Mouse (Mus musculus) MN1 (cell line): ENCODE results near the gene Ddx20.
A peak's percentile ranks its signal among the peaks of the same experiment; 100 is the strongest.

Experiments
- DNase-seq: peaks from one replicate; pipeline ENCODE4 v3.0.0-alpha.2; 2016; ENCODE audit warnings: low spot score

Gene Ddx20

DNA sequence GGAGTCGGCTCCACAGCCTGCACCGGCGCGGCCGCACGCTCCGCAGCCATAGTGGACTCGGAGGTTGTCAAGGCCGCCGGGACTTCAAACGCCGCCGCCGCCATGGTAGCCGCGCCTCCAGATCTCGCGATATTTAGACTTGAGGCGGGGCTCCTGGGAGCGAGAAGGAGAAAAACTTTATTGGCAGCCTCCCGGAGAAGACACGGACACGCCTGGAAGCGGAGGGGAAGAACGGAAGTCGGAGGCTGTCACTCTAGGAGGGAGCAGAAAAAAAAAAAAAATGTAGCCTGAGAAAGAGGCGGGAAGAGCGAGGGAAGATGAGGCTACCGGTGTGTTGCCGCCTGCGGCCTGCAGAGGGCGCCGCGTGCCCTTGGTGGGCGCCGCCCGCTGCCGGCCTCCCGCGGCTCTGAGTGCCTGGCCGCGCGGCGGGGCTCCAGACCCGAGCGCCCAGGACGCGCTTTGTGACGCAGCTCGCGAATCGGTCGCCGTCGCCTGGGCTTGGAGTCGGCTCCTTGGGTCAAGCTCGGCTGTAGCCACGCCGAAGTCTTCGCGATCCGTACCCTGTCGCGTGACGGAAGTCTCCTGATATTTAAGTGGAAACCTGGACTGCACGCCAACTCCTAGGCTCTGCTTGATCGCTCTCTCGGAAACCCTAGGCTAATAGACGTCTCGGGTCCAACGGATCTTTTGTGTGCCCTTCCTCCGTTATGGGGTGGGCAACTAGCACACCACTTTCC is at the start of gene Ddx20:
Ddx20 (minus strand) TSS at position 251 of the 737 bp plus-strand sequence.
- DNase-seq: peak; percentile 98

DNA sequence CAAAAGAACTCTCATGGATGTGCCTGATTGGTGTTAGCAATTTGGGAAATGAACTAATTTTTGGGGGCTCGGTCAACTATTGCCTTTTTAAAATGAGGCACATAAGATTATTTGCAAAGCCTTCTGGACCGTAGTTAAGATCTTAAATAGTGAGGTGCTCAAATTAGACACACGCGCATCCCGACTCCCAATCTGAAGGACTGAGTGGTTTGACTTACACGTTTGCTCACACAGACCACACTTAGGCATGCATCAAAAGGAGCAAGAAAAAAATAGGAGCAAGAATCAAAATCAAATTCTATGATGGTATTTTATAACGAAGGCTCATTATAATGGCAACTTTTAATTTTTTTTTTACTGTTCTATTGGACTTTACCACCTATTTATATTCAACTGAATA is 49.7 kb upstream of the Ddx20 start:
- no peak for DNase-seq

DNA sequence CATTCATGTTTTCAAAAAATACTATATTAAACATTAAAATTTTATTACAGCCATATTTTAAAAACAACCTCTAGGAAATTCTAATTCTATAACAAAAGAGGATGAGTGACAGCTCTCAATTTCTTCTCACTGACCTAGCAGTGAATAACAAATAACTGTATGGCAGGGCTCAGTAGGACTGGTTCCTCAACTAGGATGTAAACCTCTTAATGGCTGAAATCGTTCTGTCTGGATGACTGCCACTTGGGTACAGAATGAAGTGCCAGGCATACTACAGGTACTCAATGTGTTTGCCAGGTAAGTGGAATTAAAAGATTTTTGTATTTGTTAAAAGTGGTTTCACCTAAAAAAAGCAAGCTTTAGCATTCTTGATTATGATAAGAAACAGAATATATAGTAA is 48.8 kb upstream of the Ddx20 start:
- DNase-seq: no peak

DNA sequence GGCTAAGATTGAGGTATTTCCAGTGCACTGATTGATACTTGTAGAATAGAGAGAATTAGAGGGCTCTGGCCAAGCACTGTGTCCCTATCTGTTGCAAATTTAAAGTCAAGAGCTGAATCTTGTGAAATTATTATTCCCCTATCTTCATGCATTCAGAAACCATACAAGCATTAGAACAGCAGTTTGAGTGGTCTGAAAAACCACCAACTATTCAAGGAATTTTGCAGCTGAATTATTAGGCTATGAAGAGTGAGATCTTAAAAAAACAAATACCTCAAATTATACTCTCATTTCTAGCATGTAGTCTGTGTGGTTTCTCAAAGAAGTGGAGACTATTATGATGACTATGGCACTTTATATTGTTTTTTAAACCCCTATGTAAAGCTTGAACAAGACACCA is 47.9 kb upstream of the Ddx20 start:
- no peak for DNase-seq

DNA sequence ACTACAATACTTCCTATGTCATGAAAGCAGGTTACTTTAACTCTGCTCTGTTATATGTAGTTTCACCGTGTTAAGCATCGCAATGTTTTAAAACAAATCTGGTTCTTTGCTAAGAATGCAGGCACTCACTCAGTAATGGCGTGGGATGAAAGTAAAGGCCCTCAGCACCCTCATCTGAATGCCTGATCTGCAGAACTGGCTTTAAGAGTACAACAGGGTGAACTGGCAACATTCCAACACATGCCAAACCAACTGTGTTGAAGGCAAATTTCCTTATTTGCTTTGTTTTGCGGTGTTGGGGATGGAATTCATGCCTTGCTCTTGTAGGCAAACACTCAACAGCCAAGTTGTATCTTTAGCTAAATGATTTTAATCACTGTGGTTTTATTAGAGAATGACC is 46.2 kb upstream of the Ddx20 start:
- no peak for DNase-seq

DNA sequence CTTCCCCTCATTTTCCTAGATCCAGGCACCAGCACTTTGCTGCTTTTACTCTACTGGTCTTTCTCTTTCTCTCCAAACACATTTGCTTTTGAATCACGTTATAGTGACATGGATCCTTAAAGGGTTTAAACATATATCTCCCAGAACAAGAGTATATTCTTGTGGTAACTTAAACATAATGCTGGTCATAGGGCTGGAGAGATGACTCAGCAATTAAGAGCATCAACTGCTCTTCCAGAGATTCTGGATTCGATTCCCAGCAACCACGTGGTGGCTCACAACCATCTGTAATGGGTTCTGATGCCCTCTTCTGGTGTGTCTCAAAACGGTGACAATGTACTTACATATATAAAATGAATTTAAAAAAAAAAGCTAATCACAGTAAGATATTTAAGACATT is 45.0 kb upstream of the Ddx20 start:
- no peak for DNase-seq

DNA sequence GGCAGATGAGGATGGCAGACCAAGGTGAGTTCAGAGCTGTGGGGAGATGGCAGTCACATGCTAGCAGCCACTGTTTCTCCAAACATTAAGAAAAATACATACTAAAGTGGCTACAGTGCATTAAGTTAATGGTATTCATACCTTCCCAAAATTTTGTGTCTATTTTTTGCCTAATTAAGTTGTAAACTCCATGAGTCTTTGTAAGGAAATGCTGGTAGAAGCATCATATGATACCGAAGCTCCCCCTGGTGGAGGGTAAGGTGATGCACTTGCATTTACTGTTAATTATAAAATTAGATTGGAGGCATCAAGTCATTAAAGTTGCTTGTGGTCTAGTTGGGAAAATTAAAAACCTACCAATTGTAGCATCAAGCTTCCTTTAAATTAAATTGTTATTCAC is 38.7 kb upstream of the Ddx20 start:
- peak; percentile 67 for DNase-seq

DNA sequence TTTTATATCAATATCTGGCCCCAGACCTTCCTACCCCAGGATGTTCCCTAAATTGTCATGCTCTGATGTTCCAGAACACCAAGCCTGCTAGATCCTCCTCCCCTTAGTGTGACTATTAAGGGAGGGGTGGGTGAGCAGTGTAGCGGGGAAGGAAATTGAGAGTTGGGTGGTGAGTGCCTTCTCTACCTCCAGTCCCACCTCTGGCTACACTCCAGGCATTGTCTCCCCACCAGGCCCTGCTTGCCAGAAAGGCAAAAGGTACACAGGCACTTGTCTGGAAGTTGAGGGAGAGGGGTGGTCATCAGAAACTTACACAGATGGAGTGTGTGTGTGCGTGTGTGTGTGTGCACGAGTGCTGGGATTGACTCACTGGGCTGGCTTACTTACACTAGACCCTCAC is 35.1 kb upstream of the Ddx20 start:
- DNase-seq: no peak

DNA sequence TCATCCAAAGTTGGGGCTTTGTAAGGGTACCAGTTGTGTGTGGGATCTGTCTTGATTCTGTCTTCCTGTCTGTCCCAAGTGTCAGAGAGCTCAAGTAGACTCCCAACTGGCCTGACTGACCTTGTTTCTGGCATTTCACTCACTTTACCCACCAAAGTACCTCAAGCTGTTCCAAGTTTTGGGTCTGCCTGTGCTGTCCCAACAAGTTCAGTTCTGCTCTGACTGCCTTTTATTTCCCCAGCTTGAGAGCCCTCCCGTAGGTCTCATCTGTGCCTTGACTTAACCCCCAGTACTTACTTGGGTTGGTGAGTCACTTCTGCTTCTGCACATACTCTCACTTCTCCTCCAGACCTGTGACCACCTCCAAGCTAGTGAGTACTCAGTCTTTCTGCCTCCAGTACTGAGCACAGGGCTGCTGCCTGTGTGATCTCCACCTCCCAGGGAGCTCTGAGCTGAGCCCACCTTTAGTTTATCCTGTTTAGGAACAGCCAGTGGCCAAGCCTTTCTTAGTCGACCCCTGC is 34.4 kb upstream of the Ddx20 start:
- DNase-seq: no peak

DNA sequence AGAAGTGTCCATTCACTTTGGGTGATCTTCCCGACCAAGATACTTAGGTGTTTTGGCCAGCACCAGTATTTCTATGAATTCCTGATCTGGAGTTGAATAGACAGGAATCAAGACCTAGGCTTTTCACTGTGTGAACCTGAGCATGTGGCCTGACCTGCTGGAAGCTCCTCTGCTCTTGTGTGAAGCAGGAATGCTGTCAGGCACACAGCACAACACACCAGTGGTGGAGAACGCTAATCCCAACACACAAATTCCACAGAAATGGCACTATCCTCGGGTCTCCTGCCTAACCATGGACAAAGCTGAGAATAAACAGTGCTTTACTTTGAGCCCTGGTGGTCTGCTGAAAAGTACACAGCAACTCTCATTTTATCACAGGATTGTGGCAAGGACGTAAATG is 33.1 kb upstream of the Ddx20 start:
- no peak for DNase-seq

DNA sequence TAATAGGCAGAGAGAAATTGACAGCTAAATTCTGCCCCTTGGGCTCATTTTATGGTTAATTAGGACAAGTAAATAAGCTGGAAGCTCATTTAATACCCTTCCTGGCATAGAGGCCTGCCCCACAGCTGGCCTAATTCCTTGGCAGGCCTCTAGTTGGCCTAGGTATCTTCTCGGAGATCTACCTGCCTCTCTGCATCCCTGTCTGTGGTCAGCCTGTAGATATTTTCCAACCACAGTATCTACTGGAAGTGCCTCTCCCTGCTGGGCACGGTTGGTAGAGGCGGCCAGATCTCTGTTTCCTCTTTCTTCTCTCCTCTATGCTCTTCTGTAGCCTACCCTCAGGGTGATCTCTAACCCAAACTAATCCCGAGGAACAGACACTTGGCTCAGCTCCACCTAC is 32.6 kb upstream of the Ddx20 start:
- DNase-seq: no peak

DNA sequence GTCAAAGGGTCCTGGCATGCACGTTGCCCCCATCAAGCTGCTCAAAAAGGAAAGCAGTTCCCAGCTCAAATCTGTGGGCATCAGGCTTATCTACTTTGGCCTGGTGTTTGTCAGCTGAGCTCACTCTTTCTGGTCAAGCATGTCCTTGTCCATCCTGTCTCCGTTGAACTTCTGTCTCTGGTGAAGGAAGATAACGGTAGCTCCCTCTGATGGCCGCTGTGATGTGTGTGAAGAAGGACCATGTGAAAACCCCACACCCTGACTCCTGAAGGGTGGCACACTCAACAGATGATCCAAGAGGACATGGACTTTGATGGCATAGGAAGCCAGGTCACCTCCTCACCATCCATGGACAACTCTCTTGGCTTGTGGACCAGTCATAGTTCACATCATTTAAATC is 31.4 kb upstream of the Ddx20 start:
- no peak for DNase-seq

DNA sequence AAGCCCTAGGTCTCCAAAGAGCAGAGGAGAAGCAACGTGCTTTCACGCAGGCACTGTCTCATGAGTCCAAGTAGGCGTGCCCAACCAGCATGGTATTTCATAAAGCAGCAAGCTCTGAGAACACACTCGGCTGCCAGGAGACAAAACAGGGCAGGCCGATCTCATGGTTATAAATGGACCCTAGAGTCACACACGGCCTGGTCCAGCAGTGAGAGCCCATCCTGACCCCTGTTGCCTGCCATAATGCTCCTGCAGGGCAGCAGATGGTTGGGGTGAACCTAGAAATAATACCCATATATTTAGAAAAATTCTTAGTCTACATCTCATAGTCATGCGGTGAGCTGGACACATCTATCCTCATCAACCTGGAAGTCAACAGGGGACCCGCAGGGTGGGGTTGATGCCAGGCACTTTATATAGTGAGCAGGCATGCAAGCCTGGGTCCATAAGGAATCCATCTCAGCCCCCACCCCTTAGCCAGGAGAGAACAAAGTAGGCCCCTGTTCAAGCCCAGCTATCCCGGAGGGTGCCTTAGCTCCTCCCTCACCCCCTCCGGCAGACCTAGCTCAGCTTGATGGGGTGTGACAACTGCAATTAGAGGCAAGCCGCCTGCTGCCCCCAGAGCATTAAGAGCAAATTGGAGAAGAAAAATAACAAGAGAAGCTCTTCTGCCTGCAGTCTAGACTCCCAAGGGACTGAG is 30.6 kb upstream of the Ddx20 start:
- DNase-seq: no peak

DNA sequence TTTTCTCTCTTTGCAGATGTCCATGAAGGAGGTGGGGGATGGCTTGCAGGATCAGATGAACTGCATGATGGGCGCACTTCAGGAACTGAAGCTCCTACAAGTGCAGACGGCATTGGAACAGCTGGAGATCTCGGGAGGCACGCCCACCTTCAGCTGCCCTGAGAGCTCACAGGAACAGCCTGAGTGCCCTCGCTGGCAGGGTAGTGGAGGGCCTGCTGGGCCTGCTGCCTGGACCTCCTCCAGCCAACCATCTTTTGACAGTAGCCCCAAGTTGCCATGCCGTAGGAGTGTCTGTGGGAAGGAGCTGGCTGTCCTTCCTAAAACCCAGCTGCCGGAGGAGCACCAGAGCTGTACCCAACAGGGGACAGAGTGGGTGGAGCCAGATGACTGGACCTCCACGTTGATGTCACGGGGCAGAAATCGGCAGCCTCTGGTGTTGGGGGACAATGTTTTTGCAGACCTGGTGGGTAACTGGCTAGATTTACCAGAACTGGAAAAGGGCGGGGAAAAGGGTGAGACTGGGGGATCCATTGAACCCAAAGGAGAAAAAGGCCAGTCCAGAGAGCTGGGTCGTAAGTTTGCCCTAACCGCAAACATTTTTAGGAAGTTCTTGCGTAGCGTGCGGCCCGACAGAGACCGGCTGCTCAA is 29.1 kb upstream of the Ddx20 start:
- DNase-seq: no peak

DNA sequence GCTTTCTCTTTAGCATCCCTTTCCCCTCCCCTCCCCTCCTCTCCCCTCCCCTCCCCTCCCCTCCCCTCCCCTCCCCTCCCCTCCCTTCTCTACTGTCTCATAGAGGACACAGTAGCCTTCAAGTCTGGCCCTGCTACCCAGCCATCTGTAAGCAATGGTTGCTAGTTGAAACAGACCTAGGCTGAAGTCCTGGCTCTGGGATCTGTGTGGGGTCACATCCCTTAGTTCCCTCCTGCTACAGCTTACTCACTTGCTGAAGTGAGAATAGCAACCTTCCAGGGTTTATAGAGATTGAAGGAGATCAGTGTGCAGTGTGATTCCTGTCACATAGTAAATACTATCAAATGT is 27.4 kb upstream of the Ddx20 start:
- DNase-seq: no peak

DNA sequence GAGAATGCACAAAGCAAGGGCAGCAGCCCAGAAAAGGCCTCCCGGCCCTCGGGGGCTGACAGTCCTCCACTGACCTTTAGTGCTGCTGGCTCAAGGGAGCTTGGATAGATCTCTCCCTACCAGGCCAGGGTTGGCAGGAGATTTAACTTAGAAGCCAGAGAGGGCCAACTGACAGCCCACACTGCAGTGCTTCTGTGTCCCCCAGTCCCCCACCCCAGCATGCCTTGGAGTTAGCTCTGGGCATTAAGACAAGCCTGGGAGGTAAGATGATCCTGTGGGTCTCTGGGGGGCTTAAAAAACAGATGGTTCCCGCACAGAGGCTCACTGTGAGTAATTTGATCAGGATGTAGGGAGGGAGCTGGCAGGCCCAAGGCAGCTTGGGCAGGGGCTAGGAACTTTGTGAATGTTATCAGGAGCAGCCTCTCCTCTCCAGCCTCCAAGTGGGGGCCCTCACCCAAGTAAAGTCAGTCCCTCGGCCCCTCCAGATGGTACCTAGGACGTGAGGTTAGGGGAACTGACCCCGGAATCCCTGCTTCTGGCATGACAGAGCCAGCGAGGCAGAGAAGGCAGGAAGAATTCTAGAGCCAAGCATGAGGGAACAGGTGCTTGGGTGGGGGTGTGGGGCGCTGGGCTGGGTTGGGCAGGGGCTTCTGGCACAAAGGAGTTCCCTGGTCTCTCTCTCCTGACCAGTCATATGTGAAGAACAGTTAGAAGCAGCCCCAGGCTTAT is 26.9 kb upstream of the Ddx20 start:
- DNase-seq: peak; percentile 18

DNA sequence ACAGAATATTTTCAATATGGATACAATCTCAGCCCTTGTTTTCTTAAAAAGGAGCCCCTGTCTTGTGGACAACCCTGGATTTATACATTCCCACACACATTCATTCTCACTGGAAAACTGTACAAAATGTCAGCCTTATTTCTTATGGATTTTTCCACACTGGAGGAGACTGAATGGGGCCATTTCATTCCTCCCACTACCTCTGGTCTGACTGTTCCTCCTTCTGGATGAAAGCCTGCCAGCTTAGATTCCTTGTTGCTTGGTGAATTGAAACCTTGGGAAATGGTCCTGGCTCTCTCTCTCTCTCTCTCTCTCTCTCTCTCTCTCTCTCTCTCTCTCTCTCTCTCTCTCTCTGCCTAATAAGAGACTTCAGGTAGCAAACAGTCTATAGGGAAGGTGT is 25.5 kb upstream of the Ddx20 start:
- DNase-seq: no peak

DNA sequence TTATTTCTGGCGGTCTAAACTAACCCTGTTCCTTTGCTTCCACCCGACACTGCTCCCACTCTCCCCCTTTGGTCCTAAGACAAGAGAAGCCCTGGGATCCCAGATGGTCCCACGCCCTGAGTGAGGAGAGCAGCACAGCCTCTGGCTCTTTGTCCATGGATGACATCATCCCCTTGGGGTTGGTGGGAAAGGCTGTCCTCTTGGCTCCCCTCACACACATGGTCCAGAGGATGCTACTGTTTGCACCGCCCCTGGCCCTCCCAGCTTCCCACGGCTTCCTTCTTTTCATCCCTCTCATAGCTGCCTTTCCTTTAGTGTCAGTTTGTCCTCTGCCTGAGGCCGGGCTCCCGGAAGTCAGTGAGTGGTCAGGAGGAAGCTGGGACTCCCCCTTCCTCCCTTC is 24.4 kb upstream of the Ddx20 start:
- no peak for DNase-seq

DNA sequence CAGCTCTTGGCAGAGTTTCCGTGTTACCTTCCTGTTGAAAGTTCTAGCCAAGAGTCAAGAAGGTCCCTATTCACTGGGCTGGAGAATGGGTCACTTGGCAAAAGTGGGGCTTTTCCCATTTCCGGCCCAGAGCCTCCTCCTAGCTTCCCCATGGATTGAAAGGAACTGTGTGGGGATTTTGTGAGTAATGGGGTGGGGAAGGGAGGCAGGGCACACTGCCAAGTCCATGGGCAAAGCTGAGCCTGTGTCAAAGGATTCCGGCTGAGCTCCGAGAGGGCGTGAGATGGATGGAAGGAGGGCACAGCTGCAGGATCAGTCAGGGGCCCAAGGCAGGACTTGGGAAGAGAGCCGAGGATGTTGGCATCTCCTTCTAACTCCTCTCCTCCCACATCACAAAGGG is 22.9 kb upstream of the Ddx20 start:
- no peak for DNase-seq

DNA sequence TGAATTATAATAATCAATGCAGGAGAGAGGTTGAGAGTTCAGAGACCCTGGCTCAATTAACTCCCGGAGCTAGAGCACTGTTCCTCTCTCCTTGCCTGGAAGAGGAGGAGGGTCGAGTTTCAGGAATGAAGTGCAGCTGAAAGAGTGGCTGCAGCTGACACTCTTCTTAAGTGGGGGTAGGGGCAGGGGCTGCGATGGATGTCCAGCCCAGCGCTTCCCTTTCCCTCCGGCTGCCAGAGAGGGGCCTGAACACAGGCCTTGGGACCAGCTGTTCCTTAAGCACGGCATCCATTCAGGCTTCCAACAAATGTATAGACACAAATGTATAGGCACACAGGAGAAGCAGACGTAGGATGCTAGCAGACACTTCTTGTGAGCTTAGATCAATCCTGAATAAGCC is 20.2 kb upstream of the Ddx20 start:
- DNase-seq: no peak

DNA sequence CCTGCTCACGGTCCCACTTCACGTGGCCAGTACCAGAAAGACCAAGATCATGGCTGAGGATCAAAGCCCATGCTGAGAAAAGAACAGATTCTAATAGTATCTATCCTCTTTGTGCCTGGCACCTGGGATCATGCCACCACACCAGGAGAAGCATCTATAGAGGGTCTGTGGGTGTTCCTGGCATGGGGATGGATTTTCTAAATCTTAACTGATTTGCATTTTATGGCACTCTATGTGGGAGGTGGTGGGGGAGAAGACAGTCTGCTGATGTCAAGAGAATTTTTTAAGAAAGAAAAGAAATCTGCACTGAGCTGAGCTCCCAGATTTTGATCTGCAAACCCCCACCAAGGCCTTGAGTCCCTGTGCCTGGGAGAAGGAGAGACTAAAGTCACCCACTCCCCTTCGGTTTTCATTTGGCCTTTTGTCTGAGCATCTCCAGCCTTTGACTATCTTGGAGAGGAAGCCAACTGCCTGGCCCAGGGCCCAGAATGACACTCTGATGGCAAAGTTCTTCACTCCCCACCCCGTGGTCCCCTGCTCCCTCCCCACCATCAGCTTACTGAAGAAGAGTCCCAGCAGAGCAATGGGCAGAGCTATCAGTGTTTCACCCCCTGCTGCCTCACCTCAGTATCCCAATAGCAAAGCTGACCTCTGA is 19.1 kb upstream of the Ddx20 start:
- no peak for DNase-seq

DNA sequence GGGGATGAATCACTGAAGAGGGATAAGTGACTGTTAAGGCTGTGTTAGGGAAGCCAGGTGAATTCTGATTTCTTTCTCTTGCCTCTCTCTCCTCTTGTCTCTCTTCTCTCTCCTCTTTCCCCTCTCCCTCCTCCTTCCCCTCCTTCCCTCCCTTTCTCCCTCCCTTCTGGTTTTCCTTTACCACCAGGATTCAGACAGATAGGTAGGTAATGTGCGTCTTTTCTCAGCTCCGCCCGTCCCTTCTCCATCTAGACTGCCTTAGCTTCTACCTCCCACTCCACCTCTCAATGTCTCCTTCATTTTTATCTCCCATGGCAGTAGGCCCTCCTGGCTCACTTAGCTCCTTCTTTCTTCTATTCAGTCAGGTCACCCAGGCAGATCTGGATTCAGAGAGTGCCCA is 18.2 kb upstream of the Ddx20 start:
- DNase-seq: no peak
